ENCODE assay signal across 18 mouse cellular contexts in genomic region chr13:60594866-60595265, GRCm38 (mm10). TPM values are rescaled to one million over a fixed set of nuclear protein-coding genes. Genes with fewer than 3 reads are reported as not detected.
DNase-seq lines count a peak whose midpoint lies in the region.
"Had no signal": no experiment of that assay in that cellular context is flagged by ENCODE, and none has a peak within 500 bp of the region (broad histone marks: within the 10 kb centered on the region; RNA-seq: fewer than 3 reads in every experiment).

No protein-coding gene starts in this region.

- DNase-seq in gastrocnemius, adult 18-20 months (ENCODE audit: low spot score): peak; percentile 52
- no peak for DNase-seq in gastrocnemius, postnatal 10 days
- peak; percentile 23 for DNase-seq in gastrocnemius, postnatal 14 days
- no peak for DNase-seq in gastrocnemius, postnatal 4 days (ENCODE audit: low spot score in 2 of 2)
- DNase-seq in heart, adult 18-20 months: peak; percentile 44 to 59
- DNase-seq in heart, adult 11 months: no peak
- peak; percentile 25 for DNase-seq in urinary bladder, postnatal 14 days (ENCODE audit: low spot score)
- no peak for DNase-seq in urinary bladder, postnatal 36 days (ENCODE audit: low spot score in 2 of 2)
- DNase-seq: adrenal gland, adult 8-10 months; adrenal gland, postnatal 14 days; adrenal gland, postnatal 36 days; B cell, adult 2 months; cerebellum, adult 11-12 months; cerebellum, adult 2 months; cerebellum, adult 9-10 months; cerebellum, postnatal 10 days; cerebellum, postnatal 25 days had no signal

- intact Hi-C loops in gastrocnemius, postnatal 14 days (cut with DNase I; ENCODE audit: low total_unique reads): loop anchor here (5.0 kb wide), 1 partner anchor 103 kb away; no protein-coding TSS in a partner anchor

RNA-seq across cellular contexts. Expression of gene Dapk1, which starts 6.9 kb away (rescaled TPM):
- total RNA-seq in gastrocnemius, adult 18-20 months (2021): 1 to 10 TPM; 4.1 to 4.7 TPM
- total RNA-seq in gastrocnemius, postnatal 10 days (2021): 10 to 100 TPM; 25.1 to 29.6 TPM
- total RNA-seq in gastrocnemius, postnatal 14 days (2021): 10 to 100 TPM; 12.4 to 13.8 TPM
- 10 to 100 TPM; 49.1 to 51.4 TPM for total RNA-seq in gastrocnemius, postnatal 4 days (2021)
- 10 to 100 TPM; 27.7 to 30.2 TPM for total RNA-seq in heart, adult 18-20 months (2021)
- total RNA-seq: CH12.LX had no signal

Comparison
In these comparisons a context has a peak if more than half of its experiments do, and no peak if none do; other contexts are left out.
1. DNase-seq: peak in gastrocnemius, adult 18-20 months (single experiment), gastrocnemius, postnatal 14 days (single experiment), heart, adult 18-20 months (2 of 2) and urinary bladder, postnatal 14 days (single experiment); none in gastrocnemius, postnatal 10 days (single experiment), gastrocnemius, postnatal 4 days (0 of 2), heart, adult 11 months (single experiment) and urinary bladder, postnatal 36 days (0 of 2).